Mouse (Mus musculus): ENCODE results near the gene Olfr477.
"Not testable (repeated sequence)": the region's sequence is repeated elsewhere in the genome, so short reads cannot be mapped to it uniquely, and the experiment has no call there.

Gene Olfr477

GRCm38 (mm10) chr7:107986393-107986792 is at the start of gene Olfr477:
Gene Olfr477, plus strand, starts transcription at chr7:107986693.
- DNase-seq = no peak

DNA sequence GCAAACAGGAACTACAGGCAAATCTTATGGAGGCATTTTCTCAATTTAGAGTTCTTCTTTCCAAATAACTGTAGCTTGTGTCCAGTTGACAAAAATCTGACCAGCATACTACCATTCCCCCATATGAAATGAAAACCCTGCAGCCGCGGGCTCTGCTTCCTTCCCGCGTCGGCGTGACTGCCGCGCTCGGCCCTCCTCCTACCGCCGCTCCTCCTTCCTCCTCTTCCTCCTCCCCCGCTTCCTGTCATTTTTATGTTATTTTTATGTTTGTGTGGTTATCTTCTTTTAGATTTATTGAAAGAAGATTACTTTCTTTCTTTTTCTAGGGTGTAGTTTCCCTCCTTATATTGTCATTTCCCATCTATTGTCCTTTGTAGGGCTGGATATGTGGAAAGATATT is 34.0 kb upstream of the Olfr477 start:
- not testable (repeated sequence) for DNase-seq

- no peak for DNase-seq
These were observed 32.1 kb upstream of the Olfr477 start, which contains the start of gene Olfr474 for GRCm38 (mm10) chr7:107954343-107954742. Gene Olfr474, plus strand, starts transcription at chr7:107954643.

GRCm38 (mm10) chr7:107964503-107964902 is 22.0 kb upstream of the Olfr477 start, which contains the start of gene Olfr476:
Gene Olfr476, plus strand, starts transcription at chr7:107964803.
- DNase-seq = no peak

DNA sequence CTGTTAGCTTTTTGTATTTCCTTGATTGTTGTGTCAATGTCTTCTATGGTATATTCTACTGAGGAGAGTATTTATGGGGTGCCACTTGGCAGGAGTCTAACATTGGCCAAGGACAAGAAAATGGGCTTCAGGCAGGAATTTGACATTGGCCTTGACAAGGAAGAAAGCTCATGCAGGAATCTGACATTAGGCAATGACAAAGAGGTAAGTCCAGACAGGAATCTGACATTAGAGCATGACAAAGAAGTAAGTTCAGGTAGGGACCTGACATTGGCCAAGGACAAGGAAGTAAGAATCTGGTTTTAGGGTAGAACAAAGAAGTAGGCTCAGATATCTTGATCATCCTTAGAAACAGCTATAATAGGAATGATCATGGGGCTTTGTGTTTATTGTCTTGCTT is 27.8 kb downstream of the Olfr477 start:
- DNase-seq = not testable (repeated sequence)

- DNase-seq = no peak
These were observed 47.4 kb downstream of the Olfr477 start, which contains the start of gene Olfr478 for GRCm38 (mm10) chr7:108033889-108034288. Gene Olfr478, minus strand, starts transcription at chr7:108033989.
